Mouse (Mus musculus): Measurements from ENCODE around the gene Itk.

DNA sequence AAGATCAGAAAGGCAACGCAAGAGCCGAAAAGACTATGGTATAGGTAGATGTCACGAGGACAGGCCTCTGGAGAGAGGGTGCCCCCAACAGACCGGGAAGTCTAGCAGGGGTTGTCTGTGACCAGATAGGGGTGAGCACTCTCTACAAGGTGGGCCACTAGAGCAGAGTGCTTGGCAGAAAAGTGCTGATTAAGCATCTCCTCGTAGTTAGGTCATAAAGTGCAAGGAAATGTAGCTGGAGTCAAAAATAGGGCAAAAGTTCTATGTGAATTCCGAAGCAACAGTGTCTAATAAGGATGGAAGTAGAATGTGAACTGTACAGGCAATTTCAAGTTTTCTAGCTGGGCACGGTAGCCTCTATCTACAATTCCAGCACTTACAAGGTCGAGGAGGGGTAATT is 18.1 kb downstream of the Itk start:
- TF ChIP-seq CTCF (IDR thresholded peaks at IDR 0.05; ENCODE audit: borderline replicate concordance, insufficient read depth, low read depth, low read length): no peak
- TF ChIP-seq POLR2A (IDR thresholded peaks at IDR 0.05; ENCODE audit: borderline replicate concordance, insufficient read depth, low read length): no peak

Measured in cerebellum, adult 2 months (tissue).